Mouse (Mus musculus): ENCODE measurements around the gene Nek6. TPM values are rescaled to one million over a fixed set of nuclear protein-coding genes. Genes with fewer than 3 reads are reported as not detected.

Nek6 gene
- polyA plus RNA-seq, 1 experiment from 2014 or later = 60.8 TPM

DNA sequence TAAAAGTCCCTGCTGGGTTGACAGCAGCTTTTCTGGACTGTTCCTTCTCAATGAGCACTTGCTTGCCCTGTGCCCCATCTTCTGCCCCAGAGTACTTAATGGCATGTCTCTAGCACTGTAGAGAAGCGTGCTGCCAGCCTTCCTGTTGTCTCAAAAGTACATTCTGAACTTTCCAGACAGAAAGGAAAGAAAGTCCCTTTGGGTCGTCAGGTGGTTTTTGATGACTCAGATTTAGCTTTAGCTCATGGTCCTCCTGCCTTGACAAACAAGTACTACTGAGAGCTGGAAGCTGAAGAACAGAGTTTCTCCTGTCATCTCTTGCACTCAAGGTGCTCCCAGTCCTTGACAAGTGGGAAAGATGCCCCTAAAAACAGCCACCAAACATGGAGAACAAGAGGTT is 98.7 kb downstream of the Nek6 start:
- ATAC-seq (replicated peaks; ENCODE audit: insufficient number of reproducible peaks, insufficient read depth, low FRiP score, low read depth) = no peak
- no peaks in the 10 kb centered on the region for H3K27me3 ChIP-seq
- peaks cover 9% of the 10 kb centered on the region for H3K4me1 ChIP-seq (replicated peaks)
- H3K36me3 ChIP-seq = peaks cover 11% of the 10 kb centered on the region
- no peak overlapping the region for H3K4me3 ChIP-seq
- no peaks in the 10 kb centered on the region for H3K9me3 ChIP-seq (replicated peaks)
- 82% methylated on average over 2 of the region's 2 CpGs for WGBS
- no peak overlapping the region for H3K27ac ChIP-seq
- no peak overlapping the region for H3K4me2 ChIP-seq
- no peak overlapping the region for H3K9ac ChIP-seq

DNA sequence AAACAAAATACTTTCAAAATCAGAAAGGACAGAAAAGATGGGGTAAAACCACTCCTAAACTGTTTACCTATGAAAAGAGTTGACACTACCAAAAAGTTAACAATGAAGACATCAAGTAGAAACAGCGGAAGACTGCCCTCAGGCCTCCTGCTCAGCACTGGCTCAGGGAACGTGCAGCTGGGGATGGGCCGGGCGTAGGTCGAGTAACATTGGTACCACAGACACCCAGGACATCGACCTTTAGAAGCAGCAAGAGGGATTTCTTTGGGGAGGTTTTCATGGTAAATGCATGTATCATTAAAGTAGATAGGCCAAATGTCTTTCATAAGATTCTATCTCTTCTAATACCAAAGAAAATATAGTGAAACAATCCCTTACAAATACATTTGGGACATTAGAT is 101.2 kb downstream of the Nek6 start:
- H3K4me3 ChIP-seq = no peak overlapping the region
- 93% methylated on average over 6 of the region's 6 CpGs for WGBS
- peaks cover 9% of the 10 kb centered on the region for H3K36me3 ChIP-seq
- no peaks in the 10 kb centered on the region for H3K27me3 ChIP-seq
- H3K27ac ChIP-seq = no peak overlapping the region
- no peak overlapping the region for H3K4me2 ChIP-seq
- peaks cover 26% of the 10 kb centered on the region for H3K4me1 ChIP-seq (replicated peaks)
- no peak for ATAC-seq (replicated peaks; ENCODE audit: insufficient number of reproducible peaks, insufficient read depth, low FRiP score, low read depth)
- no peak overlapping the region for H3K9ac ChIP-seq
- H3K9me3 ChIP-seq (replicated peaks) = no peaks in the 10 kb centered on the region

GRCm38 (mm10) chr2:38613576-38613975 is 102.1 kb downstream of the Nek6 start:
- H3K4me3 ChIP-seq = no peak overlapping the region
- H3K4me2 ChIP-seq = no peak overlapping the region
- H3K27me3 ChIP-seq = no peaks in the 10 kb centered on the region
- H3K27ac ChIP-seq = no peak overlapping the region
- peaks cover 25% of the 10 kb centered on the region for H3K4me1 ChIP-seq (replicated peaks)
- 82% methylated on average over 3 of the region's 3 CpGs for WGBS
- H3K9me3 ChIP-seq (replicated peaks) = no peaks in the 10 kb centered on the region
- ATAC-seq (replicated peaks; ENCODE audit: insufficient number of reproducible peaks, insufficient read depth, low FRiP score, low read depth) = no peak
- H3K36me3 ChIP-seq = peaks cover 12% of the 10 kb centered on the region
- no peak overlapping the region for H3K9ac ChIP-seq

- Histone ChIP-seq H3K36me3 (peaks cover 18% of the 10 kb centered on the region), H3K4me3 (no peak overlapping the region), H3K27me3 (no peaks in the 10 kb centered on the region), H3K9ac (no peak overlapping the region), H3K4me1 (replicated peaks) (peaks cover 20% of the 10 kb centered on the region), H3K27ac (no peak overlapping the region), H3K4me2 (no peak overlapping the region), H3K9me3 (replicated peaks) (no peaks in the 10 kb centered on the region)
- ATAC-seq (replicated peaks; ENCODE audit: insufficient number of reproducible peaks, insufficient read depth, low FRiP score, low read depth) = no peak
- 73% methylated on average over 6 of the region's 6 CpGs for WGBS
Observed at GRCm38 (mm10) chr2:38614437-38614836, 103.0 kb downstream of the Nek6 start.

- no peak for ATAC-seq (replicated peaks; ENCODE audit: insufficient number of reproducible peaks, insufficient read depth, low FRiP score, low read depth)
- Histone ChIP-seq H3K27me3 (no peaks in the 10 kb centered on the region), H3K36me3 (peaks cover 19% of the 10 kb centered on the region), H3K27ac (no peak overlapping the region), H3K9ac (no peak overlapping the region), H3K4me3 (no peak overlapping the region), H3K4me1 (replicated peaks) (peaks cover 20% of the 10 kb centered on the region), H3K4me2 (no peak overlapping the region), H3K9me3 (replicated peaks) (no peaks in the 10 kb centered on the region)
- WGBS = 46% methylated on average over 4 of the region's 4 CpGs
Observed at GRCm38 (mm10) chr2:38616072-38616471, 104.6 kb downstream of the Nek6 start.

DNA sequence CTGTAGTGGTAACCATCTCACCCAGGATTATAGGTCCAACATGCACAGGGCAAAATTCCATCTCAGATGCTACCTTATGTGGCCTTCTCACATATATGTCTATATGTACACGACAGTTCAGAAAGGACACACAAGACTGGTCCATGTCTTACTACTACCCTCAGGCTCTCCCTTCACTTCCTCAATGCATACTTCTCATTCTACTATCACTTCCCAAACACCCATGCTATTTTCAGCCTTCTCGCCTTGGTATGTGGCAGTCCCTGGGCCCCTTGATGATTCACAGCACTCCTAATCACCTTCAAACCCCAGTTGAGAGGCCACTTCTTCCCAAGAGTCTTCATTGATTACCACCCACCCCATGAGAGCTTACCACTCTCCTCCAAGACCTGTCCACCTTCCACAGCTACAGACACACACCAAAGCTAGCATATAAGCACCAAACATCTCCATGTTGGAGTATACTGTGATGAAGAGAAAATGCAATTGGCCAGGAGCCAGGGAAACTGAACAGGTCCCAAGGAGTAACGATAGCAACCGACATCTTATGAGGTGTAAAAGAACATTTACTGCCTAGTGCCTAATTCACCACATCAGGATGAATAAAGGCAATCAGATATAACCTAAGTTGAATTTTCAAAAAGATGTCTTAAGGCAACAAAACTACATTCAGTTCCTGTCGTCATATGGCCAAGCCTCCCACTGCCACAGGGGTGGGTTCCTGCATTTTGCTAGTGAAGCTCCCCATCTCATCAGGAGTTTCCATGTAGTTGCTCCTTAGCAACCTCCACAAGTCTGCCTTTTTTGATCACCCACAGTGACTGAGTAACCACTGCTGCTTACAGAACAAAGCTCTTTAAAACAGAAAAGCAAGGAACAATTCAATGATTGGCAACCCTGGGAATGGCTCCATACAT is 105.8 kb downstream of the Nek6 start:
- peaks cover 20% of the 10 kb centered on the region for H3K4me1 ChIP-seq (replicated peaks)
- no peak overlapping the region for H3K9ac ChIP-seq
- no peak overlapping the region for H3K4me2 ChIP-seq
- peaks cover 19% of the 10 kb centered on the region for H3K36me3 ChIP-seq
- no peak overlapping the region for H3K4me3 ChIP-seq
- H3K27me3 ChIP-seq = no peaks in the 10 kb centered on the region
- no peak overlapping the region for H3K27ac ChIP-seq
- ATAC-seq (replicated peaks; ENCODE audit: insufficient number of reproducible peaks, insufficient read depth, low FRiP score, low read depth) = no peak
- no peaks in the 10 kb centered on the region for H3K9me3 ChIP-seq (replicated peaks)
- WGBS = 80% methylated on average over 5 of the region's 5 CpGs

- WGBS = 93% methylated on average over 4 of the region's 4 CpGs
- Histone ChIP-seq H3K36me3 (peaks cover 12% of the 10 kb centered on the region), H3K9ac (no peak overlapping the region), H3K4me2 (no peak overlapping the region), H3K9me3 (replicated peaks) (no peaks in the 10 kb centered on the region), H3K4me3 (no peak overlapping the region), H3K27ac (no peak overlapping the region), H3K27me3 (no peaks in the 10 kb centered on the region), H3K4me1 (replicated peaks) (peaks cover 17% of the 10 kb centered on the region)
- no peak for ATAC-seq (replicated peaks; ENCODE audit: insufficient number of reproducible peaks, insufficient read depth, low FRiP score, low read depth)
Observed at GRCm38 (mm10) chr2:38619777-38620176, 108.3 kb downstream of the Nek6 start.

DNA sequence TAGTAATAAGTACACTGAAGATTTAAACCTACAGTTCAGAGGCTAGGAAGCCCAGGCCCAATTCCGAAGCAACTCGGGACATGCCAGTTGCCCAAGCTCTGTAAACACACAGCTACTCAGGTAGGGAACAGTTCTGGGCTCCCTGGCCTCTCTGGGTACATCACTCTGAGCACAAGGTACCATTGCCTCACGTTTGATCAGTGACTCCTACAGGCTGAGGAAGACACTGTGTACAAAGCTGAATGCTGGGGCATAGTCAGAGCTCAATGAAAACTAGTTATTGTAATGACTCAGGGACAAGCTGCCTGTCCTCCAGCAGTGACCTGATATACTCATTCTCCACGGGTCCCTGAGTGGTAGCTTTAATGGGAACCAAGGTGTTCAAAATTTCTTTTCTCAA is 109.6 kb downstream of the Nek6 start:
- Histone ChIP-seq H3K27ac (no peak overlapping the region), H3K27me3 (no peaks in the 10 kb centered on the region), H3K4me2 (no peak overlapping the region), H3K36me3 (peaks cover 17% of the 10 kb centered on the region), H3K4me1 (replicated peaks) (peaks cover 11% of the 10 kb centered on the region), H3K4me3 (no peak overlapping the region), H3K9ac (no peak overlapping the region), H3K9me3 (replicated peaks) (no peaks in the 10 kb centered on the region)
- WGBS = 76% methylated on average over 4 of the region's 4 CpGs
- ATAC-seq (replicated peaks; ENCODE audit: insufficient number of reproducible peaks, insufficient read depth, low FRiP score, low read depth) = no peak

GRCm38 (mm10) chr2:38621610-38622021 is 110.2 kb downstream of the Nek6 start:
- H3K36me3 ChIP-seq = peaks cover 22% of the 10 kb centered on the region
- no peaks in the 10 kb centered on the region for H3K9me3 ChIP-seq (replicated peaks)
- ATAC-seq (replicated peaks; ENCODE audit: insufficient number of reproducible peaks, insufficient read depth, low FRiP score, low read depth) = no peak
- H3K4me1 ChIP-seq (replicated peaks) = peaks cover 7% of the 10 kb centered on the region
- H3K9ac ChIP-seq = no peak overlapping the region
- no peak overlapping the region for H3K27ac ChIP-seq
- no peak overlapping the region for H3K4me2 ChIP-seq
- H3K4me3 ChIP-seq = no peak overlapping the region
- WGBS = 69% methylated on average over 6 of the region's 6 CpGs
- H3K27me3 ChIP-seq = no peaks in the 10 kb centered on the region

DNA sequence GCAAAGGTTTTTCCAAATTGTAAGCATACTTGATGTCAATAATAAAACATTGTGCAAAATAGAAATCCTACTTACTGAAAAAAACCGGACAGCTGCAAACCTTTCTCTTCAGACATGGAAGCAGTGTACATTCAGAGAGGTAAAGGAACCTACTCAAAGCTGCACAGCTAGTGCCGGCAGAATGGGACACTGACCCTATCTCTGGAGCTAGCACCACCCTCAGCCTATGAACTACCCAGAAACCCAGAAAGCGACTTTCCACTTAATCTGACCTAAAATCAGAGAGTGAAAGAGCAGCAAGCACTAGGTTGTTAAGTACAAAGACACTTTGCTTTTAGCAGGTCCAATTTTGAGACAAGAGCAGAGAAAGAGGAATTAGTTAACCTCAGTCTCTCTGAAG is 112.0 kb downstream of the Nek6 start:
- no peak overlapping the region for H3K9ac ChIP-seq
- H3K36me3 ChIP-seq = peaks cover 26% of the 10 kb centered on the region
- no peaks in the 10 kb centered on the region for H3K4me1 ChIP-seq (replicated peaks)
- no peak overlapping the region for H3K4me2 ChIP-seq
- H3K4me3 ChIP-seq = no peak overlapping the region
- H3K27ac ChIP-seq = no peak overlapping the region
- H3K9me3 ChIP-seq (replicated peaks) = no peaks in the 10 kb centered on the region
- no peaks in the 10 kb centered on the region for H3K27me3 ChIP-seq
- no peak for ATAC-seq (replicated peaks; ENCODE audit: insufficient number of reproducible peaks, insufficient read depth, low FRiP score, low read depth)
- 73% methylated on average over 3 of the region's 3 CpGs for WGBS

GRCm38 (mm10) chr2:38623821-38624590 is 112.6 kb downstream of the Nek6 start:
- Histone ChIP-seq H3K4me3 (no peak overlapping the region), H3K36me3 (peaks cover 31% of the 10 kb centered on the region), H3K9me3 (replicated peaks) (no peaks in the 10 kb centered on the region), H3K27ac (no peak overlapping the region), H3K4me1 (replicated peaks) (no peaks in the 10 kb centered on the region), H3K4me2 (no peak overlapping the region), H3K9ac (no peak overlapping the region), H3K27me3 (no peaks in the 10 kb centered on the region)
- ATAC-seq (replicated peaks; ENCODE audit: insufficient number of reproducible peaks, insufficient read depth, low FRiP score, low read depth) = no peak
- 86% methylated on average over 8 of the region's 8 CpGs for WGBS

Measured in heart, embryonic 15.5 days (tissue).